Mouse (Mus musculus): ENCODE measurements around the gene Hacd2. TPM values are rescaled to one million over a fixed set of nuclear protein-coding genes. Genes with fewer than 3 reads are reported as not detected.

The Hacd2 gene
- polyA plus RNA-seq, 1 experiment: 38.2 TPM

- Histone ChIP-seq H3K27ac (ENCODE audit: insufficient read depth, low read length) (no peak overlapping the region), H3K4me1 (ENCODE audit: control insufficient read depth, insufficient read depth, low read length) (no peaks in the 10 kb centered on the region), H3K4me3 (ENCODE audit: insufficient read depth, low read length) (no peak overlapping the region)
- no peak for TF ChIP-seq POLR2A (IDR thresholded peaks at IDR 0.05; ENCODE audit: extremely low read depth, insufficient read depth, low read length)
- TF ChIP-seq CTCF (IDR thresholded peaks at IDR 0.05; ENCODE audit: extremely low read depth, insufficient read depth, low read length): no peak
Observed at GRCm38 (mm10) chr16:35024300-35024699, 2.1 kb downstream of the Hacd2 start.

- H3K27ac ChIP-seq (ENCODE audit: insufficient read depth, low read length): no peak overlapping the region
- no peaks in the 10 kb centered on the region for H3K4me1 ChIP-seq (ENCODE audit: control insufficient read depth, insufficient read depth, low read length)
- no peak overlapping the region for H3K4me3 ChIP-seq (ENCODE audit: insufficient read depth, low read length)
- no peak for TF ChIP-seq CTCF (IDR thresholded peaks at IDR 0.05; ENCODE audit: extremely low read depth, insufficient read depth, low read length)
- no peak for TF ChIP-seq POLR2A (IDR thresholded peaks at IDR 0.05; ENCODE audit: extremely low read depth, insufficient read depth, low read length)
Observed at GRCm38 (mm10) chr16:35025347-35025746, 3.1 kb downstream of the Hacd2 start.

GRCm38 (mm10) chr16:35033241-35033640 is 11.0 kb downstream of the Hacd2 start:
- TF ChIP-seq CTCF (IDR thresholded peaks at IDR 0.05; ENCODE audit: extremely low read depth, insufficient read depth, low read length) (no peak), POLR2A (IDR thresholded peaks at IDR 0.05; ENCODE audit: extremely low read depth, insufficient read depth, low read length) (no peak)

GRCm38 (mm10) chr16:35033809-35034577 is 11.8 kb downstream of the Hacd2 start:
- no peak overlapping the region for H3K27ac ChIP-seq (ENCODE audit: insufficient read depth, low read length)
- no peak for TF ChIP-seq POLR2A (IDR thresholded peaks at IDR 0.05; ENCODE audit: extremely low read depth, insufficient read depth, low read length)
- TF ChIP-seq CTCF (IDR thresholded peaks at IDR 0.05; ENCODE audit: extremely low read depth, insufficient read depth, low read length): no peak
- peaks cover 13% of the 10 kb centered on the region for H3K4me1 ChIP-seq (ENCODE audit: control insufficient read depth, insufficient read depth, low read length)
- no peak overlapping the region for H3K4me3 ChIP-seq (ENCODE audit: insufficient read depth, low read length)

More at GRCm38 (mm10) chr16:35033241-35033640, 11.0 kb downstream of the Hacd2 start:
- Histone ChIP-seq H3K4me1 (ENCODE audit: control insufficient read depth, insufficient read depth, low read length) (peaks cover 13% of the 10 kb centered on the region), H3K4me3 (ENCODE audit: insufficient read depth, low read length) (no peak overlapping the region), H3K27ac (ENCODE audit: insufficient read depth, low read length) (no peak overlapping the region)

- no peak for TF ChIP-seq POLR2A (IDR thresholded peaks at IDR 0.05; ENCODE audit: extremely low read depth, insufficient read depth, low read length)
- TF ChIP-seq CTCF (IDR thresholded peaks at IDR 0.05; ENCODE audit: extremely low read depth, insufficient read depth, low read length): no peak
- no peak overlapping the region for H3K4me3 ChIP-seq (ENCODE audit: insufficient read depth, low read length)
- peaks cover 13% of the 10 kb centered on the region for H3K4me1 ChIP-seq (ENCODE audit: control insufficient read depth, insufficient read depth, low read length)
- H3K27ac ChIP-seq (ENCODE audit: insufficient read depth, low read length): no peak overlapping the region
Observed at GRCm38 (mm10) chr16:35034971-35035370, 12.7 kb downstream of the Hacd2 start.

GRCm38 (mm10) chr16:35036754-35037153 is 14.5 kb downstream of the Hacd2 start:
- peaks cover 13% of the 10 kb centered on the region for H3K4me1 ChIP-seq (ENCODE audit: control insufficient read depth, insufficient read depth, low read length)
- no peak overlapping the region for H3K27ac ChIP-seq (ENCODE audit: insufficient read depth, low read length)
- no peak for TF ChIP-seq CTCF (IDR thresholded peaks at IDR 0.05; ENCODE audit: extremely low read depth, insufficient read depth, low read length)
- no peak for TF ChIP-seq POLR2A (IDR thresholded peaks at IDR 0.05; ENCODE audit: extremely low read depth, insufficient read depth, low read length)
- no peak overlapping the region for H3K4me3 ChIP-seq (ENCODE audit: insufficient read depth, low read length)

GRCm38 (mm10) chr16:35038343-35039057 is 16.3 kb downstream of the Hacd2 start:
- no peak overlapping the region for H3K27ac ChIP-seq (ENCODE audit: insufficient read depth, low read length)
- H3K4me1 ChIP-seq (ENCODE audit: control insufficient read depth, insufficient read depth, low read length): peaks cover 11% of the 10 kb centered on the region
- no peak overlapping the region for H3K4me3 ChIP-seq (ENCODE audit: insufficient read depth, low read length)
- TF ChIP-seq POLR2A (IDR thresholded peaks at IDR 0.05; ENCODE audit: extremely low read depth, insufficient read depth, low read length) (no peak), CTCF (IDR thresholded peaks at IDR 0.05; ENCODE audit: extremely low read depth, insufficient read depth, low read length) (no peak)

GRCm38 (mm10) chr16:35040154-35040553 is 17.9 kb downstream of the Hacd2 start:
- Histone ChIP-seq H3K4me3 (ENCODE audit: insufficient read depth, low read length) (no peak overlapping the region), H3K27ac (ENCODE audit: insufficient read depth, low read length) (no peak overlapping the region)
- TF ChIP-seq CTCF (IDR thresholded peaks at IDR 0.05; ENCODE audit: extremely low read depth, insufficient read depth, low read length): no peak
- no peak for TF ChIP-seq POLR2A (IDR thresholded peaks at IDR 0.05; ENCODE audit: extremely low read depth, insufficient read depth, low read length)

GRCm38 (mm10) chr16:35041001-35041400 is 18.8 kb downstream of the Hacd2 start:
- TF ChIP-seq CTCF (IDR thresholded peaks at IDR 0.05; ENCODE audit: extremely low read depth, insufficient read depth, low read length): no peak
- peaks cover 5% of the 10 kb centered on the region; the same call in 1 of the 2 replicates for H3K4me1 ChIP-seq (ENCODE audit: control insufficient read depth, insufficient read depth, low read length)
- H3K27ac ChIP-seq (ENCODE audit: insufficient read depth, low read length): no peak overlapping the region
- no peak overlapping the region for H3K4me3 ChIP-seq (ENCODE audit: insufficient read depth, low read length)

More at GRCm38 (mm10) chr16:35040154-35040553, 17.9 kb downstream of the Hacd2 start:
- H3K4me1 ChIP-seq (ENCODE audit: control insufficient read depth, insufficient read depth, low read length): peaks cover 5% of the 10 kb centered on the region; the same call in 1 of the 2 replicates

Measured in cortical plate, adult 2 months (tissue).